Comparison of ENCODE assay signal across 8 mouse cellular contexts in the genomic region with DNA sequence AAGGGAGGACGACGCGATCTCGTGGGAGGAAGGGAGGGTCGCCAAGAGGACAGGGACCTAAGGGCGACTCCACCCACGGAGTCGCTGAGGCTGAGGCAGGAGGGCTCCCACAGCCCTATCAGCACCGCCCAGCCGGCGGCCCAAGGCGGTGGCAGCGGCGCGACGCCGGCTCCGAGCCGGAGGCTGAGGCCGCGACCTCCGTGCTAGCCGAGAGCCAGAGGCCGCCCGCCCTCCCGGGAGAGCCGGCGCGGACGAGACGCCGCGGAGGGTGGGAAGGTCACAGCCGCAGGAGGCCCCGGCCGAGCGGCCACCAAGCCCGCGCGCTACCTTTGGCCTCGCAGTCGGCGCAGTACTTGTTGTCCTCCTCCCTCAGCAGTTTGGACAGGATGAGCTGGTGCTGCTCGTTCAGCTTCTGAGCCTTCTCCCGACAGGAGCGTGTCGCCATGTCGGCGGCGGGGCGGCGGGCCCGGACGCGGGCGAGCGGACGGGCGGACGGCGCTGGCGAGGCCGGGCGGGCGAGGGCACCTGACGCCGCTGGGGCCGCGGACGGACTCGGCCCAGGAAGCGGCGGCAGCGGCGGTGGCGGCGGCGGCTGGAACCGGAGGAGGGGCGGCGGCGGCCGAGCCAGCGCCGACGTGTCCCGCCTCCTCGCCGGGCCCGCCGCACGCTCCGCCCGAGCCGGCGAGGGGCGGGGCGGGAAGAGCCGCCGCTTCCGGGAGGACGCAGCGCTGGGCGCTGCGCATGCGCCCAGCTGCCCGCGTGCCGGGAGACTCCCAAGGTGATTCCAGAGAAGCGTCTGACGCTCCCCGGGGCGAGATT. TPM values are rescaled to one million over a fixed set of nuclear protein-coding genes. Genes with fewer than 3 reads are reported as not detected.
DNase-seq lines count a peak whose midpoint lies in the region; ATAC-seq and TF ChIP-seq lines count a peak whose summit lies in the region.

TSS of gene Smap1 (minus strand) at position 607 of the 819 bp plus-strand sequence.

- peak within 1 kb of the TSS; percentile 96 for H3K4me3 ChIP-seq in cortical plate, adult 2 months (ENCODE audit: insufficient read depth, low read length)
- peak within 1 kb of the TSS; percentile 97 for H3K4me3 ChIP-seq in hindbrain, postnatal 0 days (ENCODE audit: low read length)
- H3K4me3 ChIP-seq in macrophage (ENCODE audit: inconsistent target): peak within 1 kb of the TSS; percentile 61

- peak within 1 kb of the TSS; percentile 92 for H3K9ac ChIP-seq in hindbrain, postnatal 0 days (replicated peaks; ENCODE audit: low read length)

- TF ChIP-seq CTCF in cortical plate, adult 2 months (IDR thresholded peaks at IDR 0.05; ENCODE audit: extremely low read depth, insufficient read depth, low read length): no peak
- TF ChIP-seq CTCF in hindbrain, postnatal 0 days (IDR thresholded peaks at IDR 0.05; ENCODE audit: low read depth): no peak

- peaks cover 6% of the 10 kb centered on the region for H3K4me1 ChIP-seq in cortical plate, adult 2 months (ENCODE audit: control insufficient read depth, insufficient read depth, low read length)
- peaks cover 9% of the 10 kb centered on the region for H3K4me1 ChIP-seq in hindbrain, postnatal 0 days (ENCODE audit: insufficient read depth, low read length)

- peak; percentile 65; the same call in 1 of the 2 replicates for TF ChIP-seq POLR2A in cortical plate, adult 2 months (IDR thresholded peaks at IDR 0.05; ENCODE audit: extremely low read depth, insufficient read depth, low read length)

- H3K79me2 ChIP-seq in macrophage (ENCODE audit: inconsistent target): peaks cover 47% of the 10 kb centered on the region

- DNase-seq in gastrocnemius, adult 8-10 months (ENCODE audit: low spot score in 2 of 2): peak; percentile 43 to 76
- peak; percentile 96 for DNase-seq in hindbrain, postnatal 0 days (ENCODE audit: low spot score)
- peak; percentile 80 to 86 for DNase-seq in left cerebral cortex, adult 18-20 months (ENCODE audit: low spot score in 2 of 2)
- DNase-seq in retina, postnatal 7 days (ENCODE audit: low read depth, low spot score): peak; percentile 85
- peak; percentile 63 to 69 for DNase-seq in urinary bladder, adult 18-20 months (ENCODE audit: low spot score in 2 of 2)

- peak; percentile 68 for ATAC-seq in activated CD4-positive, CD25-positive, alpha-beta regulatory T cell, adult 4 months
- peak; percentile 95 for ATAC-seq in hindbrain, postnatal 0 days

- H3K27me3 ChIP-seq in hindbrain, postnatal 0 days (ENCODE audit: insufficient read depth, low read length): no peaks in the 10 kb centered on the region

- no peaks in the 10 kb centered on the region for H3K36me3 ChIP-seq in hindbrain, postnatal 0 days (ENCODE audit: insufficient read depth, low read length)
- no peaks in the 10 kb centered on the region for H3K36me3 ChIP-seq in macrophage (ENCODE audit: inconsistent target)

- WGBS in hindbrain, postnatal 0 days: 2% methylated on average over 100 of the region's 113 CpGs
- 0% methylated on average over 82 of the region's 113 CpGs for WGBS in macrophage (ENCODE audit: missing documents)

- H3K27ac ChIP-seq in cortical plate, adult 2 months (ENCODE audit: insufficient read depth, low read length): peak within 1 kb of the TSS; percentile 95
- peak within 1 kb of the TSS; percentile 93 for H3K27ac ChIP-seq in hindbrain, postnatal 0 days
- no peak within 1 kb of the TSS for H3K27ac ChIP-seq in macrophage

- H3K9me3 ChIP-seq in hindbrain, postnatal 0 days (ENCODE audit: low read length): no peaks in the 10 kb centered on the region

- H3K4me2 ChIP-seq in hindbrain, postnatal 0 days (ENCODE audit: low read depth, low read length): peak within 1 kb of the TSS; percentile 81

RNA-seq across cellular contexts. Expression of gene Smap1, which starts in this region (rescaled TPM):
- polyA plus RNA-seq in activated CD4-positive, CD25-positive, alpha-beta regulatory T cell, adult 4 months (2017; shearing (Covaris generic)): 10 to 100 TPM; 51.2 to 53.3 TPM
- polyA plus RNA-seq in cortical plate, adult 2 months (2012; rRNA removed): 143 and 156 TPM in 2 replicates
- 10 to 100 TPM; 21.7 to 26.5 (median 23.9) TPM for total RNA-seq in gastrocnemius, adult 8-10 months (2022)
- 74.0 and 74.3 TPM in 2 replicates for total RNA-seq in hindbrain, postnatal 0 days (2014; rRNA removed)
- 147 and 148 TPM in 2 replicates for polyA plus RNA-seq in hindbrain, postnatal 0 days (2015; fragmentation: Nextera tagmentation; extraction: Ambion mirVana)
- 100 to 1,000 TPM; 140 to 143 TPM for total RNA-seq in left cerebral cortex, adult 18-20 months (2021)
- 10 to 100 TPM; 17.7 to 41.0 (median 30.4) TPM for total RNA-seq in macrophage (2018; cell fraction: chromatin; rRNA removed)
- 10 to 100 TPM; 43.9 to 66.1 (median 49.1) TPM for total RNA-seq in macrophage (2018; cell fraction: cytosol; rRNA removed)
- total RNA-seq in macrophage (2018; cell fraction: nucleus; rRNA removed): 10 to 100 TPM; 20.2 to 57.5 (median 35.0) TPM
- polyA plus RNA-seq in macrophage (2018): 38.6 to 68.1 TPM (median 44.3 TPM) in 3 replicates
